Mouse (Mus musculus) layer of hippocampus, postnatal 25 days (tissue): ENCODE measurements at regions not wholly inside any gene's neighbourhood (a gene's known extent, or its start where the extent isn't known, plus 50 kb on each side); places are given as distances from the start of the nearest gene placed in this dataset.

Source experiments
- DNase-seq, 2 experiments: peaks; one replicate each; pipeline ENCODE4 v3.0.0; 2022; ENCODE audit warnings: mixed read lengths in 2 of 2, low spot score in 1 of 2; ENCODE audit errors: extremely low spot score in 1 of 2

- no peak for DNase-seq
Measured at GRCm38 (mm10) chr13:29136231-29136630, 182.7 kb upstream of the Sox4 start.

- no peak for DNase-seq
Measured at GRCm38 (mm10) chr13:29127499-29127898, 174.0 kb upstream of the Sox4 start.

- no peak for DNase-seq
Measured at GRCm38 (mm10) chr13:29123477-29123876, 170.0 kb upstream of the Sox4 start.

- no peak for DNase-seq
Measured at GRCm38 (mm10) chr13:29121121-29121520, 167.6 kb upstream of the Sox4 start.

- DNase-seq, result no peak
Measured at GRCm38 (mm10) chr13:29119357-29119756, 165.8 kb upstream of the Sox4 start.

- no peak for DNase-seq
Measured at GRCm38 (mm10) chr13:29114998-29115495, 161.5 kb upstream of the Sox4 start.

GRCm38 (mm10) chr13:29110127-29110526 lies 156.6 kb upstream of the Sox4 start:
- no peak for DNase-seq

- no peak for DNase-seq
Measured at GRCm38 (mm10) chr13:29109064-29109856, 155.7 kb upstream of the Sox4 start.

GRCm38 (mm10) chr13:29108214-29108613 lies 154.7 kb upstream of the Sox4 start:
- DNase-seq, result no peak

GRCm38 (mm10) chr13:29092166-29092565 lies 138.7 kb upstream of the Sox4 start:
- DNase-seq, result no peak

GRCm38 (mm10) chr13:29086854-29087253 lies 133.3 kb upstream of the Sox4 start:
- DNase-seq, result no peak

GRCm38 (mm10) chr13:29081064-29081463 lies 127.6 kb upstream of the Sox4 start:
- DNase-seq, result no peak

- no peak for DNase-seq
Measured at GRCm38 (mm10) chr13:29079841-29080240, 126.3 kb upstream of the Sox4 start.

- no peak for DNase-seq
Measured at GRCm38 (mm10) chr13:29073630-29074029, 120.1 kb upstream of the Sox4 start.

- no peak for DNase-seq
Measured at GRCm38 (mm10) chr13:29063924-29064323, 110.4 kb upstream of the Sox4 start.

- no peak for DNase-seq
Measured at GRCm38 (mm10) chr13:29058685-29059084, 105.2 kb upstream of the Sox4 start.

GRCm38 (mm10) chr13:29049730-29050129 lies 96.2 kb upstream of the Sox4 start:
- no peak for DNase-seq

GRCm38 (mm10) chr13:29048990-29049576 lies 95.6 kb upstream of the Sox4 start:
- DNase-seq, result no peak

GRCm38 (mm10) chr13:29044655-29045054 lies 91.1 kb upstream of the Sox4 start:
- no peak for DNase-seq

GRCm38 (mm10) chr13:29040331-29040730 lies 86.8 kb upstream of the Sox4 start:
- no peak for DNase-seq

GRCm38 (mm10) chr13:29034904-29035303 lies 81.4 kb upstream of the Sox4 start:
- DNase-seq, result no peak

- no peak for DNase-seq
Measured at GRCm38 (mm10) chr13:29034444-29034843, 80.9 kb upstream of the Sox4 start.
